ENCODE assay signal across 10 mouse cellular contexts in genomic region chr1:86696948-86697347, GRCm38 (mm10). TPM values are rescaled to one million over a fixed set of nuclear protein-coding genes. Genes with fewer than 3 reads are reported as not detected.
DNase-seq lines count a peak whose midpoint lies in the region; ATAC-seq and TF ChIP-seq lines count a peak whose summit lies in the region.
"Had no signal": no experiment of that assay in that cellular context is flagged by ENCODE, and none has a peak within 500 bp of the region (broad histone marks: within the 10 kb centered on the region; RNA-seq: fewer than 3 reads in every experiment).

No protein-coding gene starts in this region.

- no peak overlapping the region for H3K4me2 ChIP-seq in lung, postnatal 0 days (replicated peaks; ENCODE audit: low read depth, low read length)

- H3K4me1 ChIP-seq in lung, postnatal 0 days (ENCODE audit: insufficient read depth, low read depth, low read length) = no peaks in the 10 kb centered on the region
- no peaks in the 10 kb centered on the region for H3K4me1 ChIP-seq in forebrain, embryonic 10.5 days
- H3K4me1 ChIP-seq: limb, embryonic 10.5 days had no signal

- WGBS in lung, postnatal 0 days = 43% methylated on average over 7 of the region's 7 CpGs
- 51% methylated on average over 7 of the region's 7 CpGs for WGBS in forebrain, embryonic 10.5 days

- peak; percentile 51 for TF ChIP-seq CTCF in lung, postnatal 0 days (IDR thresholded peaks at IDR 0.05)

- no peaks in the 10 kb centered on the region for H3K36me3 ChIP-seq in lung, postnatal 0 days (ENCODE audit: insufficient read depth, low read length)
- H3K36me3 ChIP-seq in forebrain, embryonic 10.5 days (replicated peaks) = no peaks in the 10 kb centered on the region
- H3K36me3 ChIP-seq: limb, embryonic 10.5 days had no signal

- H3K4me3 ChIP-seq in lung, postnatal 0 days (ENCODE audit: low read depth, low read length) = no peak overlapping the region
- H3K4me3 ChIP-seq in forebrain, embryonic 10.5 days = no peak overlapping the region
- H3K4me3 ChIP-seq: limb, embryonic 10.5 days had no signal

- no peaks in the 10 kb centered on the region for H3K9me3 ChIP-seq in lung, postnatal 0 days (ENCODE audit: low read length)
- H3K9me3 ChIP-seq in forebrain, embryonic 10.5 days = no peaks in the 10 kb centered on the region
- H3K9me3 ChIP-seq: limb, embryonic 10.5 days had no signal

- no peaks in the 10 kb centered on the region for H3K27me3 ChIP-seq in lung, postnatal 0 days (replicated peaks; ENCODE audit: insufficient read depth, low read length)
- no peaks in the 10 kb centered on the region for H3K27me3 ChIP-seq in forebrain, embryonic 10.5 days (ENCODE audit: poor library complexity, severe bottlenecking)

- no peak overlapping the region for H3K9ac ChIP-seq in lung, postnatal 0 days (replicated peaks; ENCODE audit: low read depth)

- H3K27ac ChIP-seq in lung, postnatal 0 days (ENCODE audit: low read length) = no peak overlapping the region
- no peak overlapping the region for H3K27ac ChIP-seq in forebrain, embryonic 10.5 days
- H3K27ac ChIP-seq: limb, embryonic 10.5 days had no signal

- DNase-seq in embryo, embryonic 10 days (ENCODE audit: low spot score) = peak; percentile 12
- no peak for DNase-seq in embryo, embryonic 9.5 days (ENCODE audit: extremely low spot score)
- peak; percentile 18 for DNase-seq in retina, embryonic 14.5 days (ENCODE audit: low spot score)
- DNase-seq in retina, postnatal 1 day = no peak
- DNase-seq in lung, postnatal 0 days (ENCODE audit: low spot score) = peak; percentile 16
- peak; percentile 47 for DNase-seq in thymus, postnatal 4 days
- no peak for DNase-seq in forebrain, embryonic 10.5 days (ENCODE audit: extremely low spot score, low spot score)
- DNase-seq in gastrocnemius, postnatal 4 days (ENCODE audit: low spot score in 2 of 2) = no peak

- ATAC-seq in lung, postnatal 0 days = no peak

- TF ChIP-seq EP300 in lung, postnatal 0 days (IDR thresholded peaks at IDR 0.05) = no peak

RNA-seq across cellular contexts. Expression of gene Dis3l2, which starts 6.7 kb away (rescaled TPM):
- 13.5 and 14.1 TPM in 2 replicates for polyA plus RNA-seq in lung, postnatal 0 days (2015; fragmentation: Nextera tagmentation; extraction: Ambion mirVana)
- 34.1 and 35.0 TPM in 2 replicates for polyA plus RNA-seq in forebrain, embryonic 10.5 days (2016; fragmentation: Nextera tagmentation; extraction: Ambion mirVana)
- total RNA-seq in gastrocnemius, postnatal 4 days (2021) = 10 to 100 TPM; 21.0 to 22.4 TPM

RNA-seq across cellular contexts. Expression of gene Nppc, which starts 26.6 kb away (rescaled TPM):
- 4.0 and 4.6 TPM in 2 replicates for polyA plus RNA-seq in lung, postnatal 0 days (2015; fragmentation: Nextera tagmentation; extraction: Ambion mirVana)
- polyA plus RNA-seq in forebrain, embryonic 10.5 days (2016; fragmentation: Nextera tagmentation; extraction: Ambion mirVana) = 0.90 and 1.4 TPM in 2 replicates
- 1 to 10 TPM; 3.9 to 6.8 TPM for total RNA-seq in gastrocnemius, postnatal 4 days (2021)
- total RNA-seq: megakaryocyte, adult 5-6 weeks had no signal

Comparison
In these comparisons a context has a peak if more than half of its experiments do, and no peak if none do; other contexts are left out.
1. DNase-seq: peak in embryo, embryonic 10 days (single experiment), retina, embryonic 14.5 days (single experiment), lung, postnatal 0 days (single experiment) and thymus, postnatal 4 days (single experiment); none in embryo, embryonic 9.5 days (single experiment), retina, postnatal 1 day (single experiment), forebrain, embryonic 10.5 days (single experiment) and gastrocnemius, postnatal 4 days (0 of 2).